Mouse (Mus musculus) brain, embryonic 14.5 days (tissue): Measurements from ENCODE around the gene Capn11.

Experiments used
- CTCF ChIP-seq: fragments of 200-500 bp; IDR thresholded peaks from 2 replicates; pipeline ENCODE4 v1.5.1; 2012; ENCODE audit warnings: inconsistent platforms, mild to moderate bottlenecking, moderate library complexity, borderline replicate concordance; ENCODE audit not compliant: insufficient read depth, insufficient read length; ENCODE audit errors: extremely low read depth
- POLR2A ChIP-seq: fragments of 200-500 bp; IDR thresholded peaks from 2 replicates; pipeline ENCODE4 v1.6.1; 2012; ENCODE audit warnings: mild to moderate bottlenecking, inconsistent platforms, borderline replicate concordance; ENCODE audit not compliant: poor library complexity, insufficient read depth, insufficient read length, severe bottlenecking; ENCODE audit errors: extremely low read depth

- TF ChIP-seq POLR2A (no peak), CTCF (no peak)
Observed at GRCm38 (mm10) chr17:45667481-45667880, 8.4 kb upstream of the Capn11 start.
